Mouse (Mus musculus): ENCODE data around the gene Fam171b.
A peak's percentile ranks its signal among the peaks of the same experiment; 100 is the strongest.

The Fam171b gene

DNA sequence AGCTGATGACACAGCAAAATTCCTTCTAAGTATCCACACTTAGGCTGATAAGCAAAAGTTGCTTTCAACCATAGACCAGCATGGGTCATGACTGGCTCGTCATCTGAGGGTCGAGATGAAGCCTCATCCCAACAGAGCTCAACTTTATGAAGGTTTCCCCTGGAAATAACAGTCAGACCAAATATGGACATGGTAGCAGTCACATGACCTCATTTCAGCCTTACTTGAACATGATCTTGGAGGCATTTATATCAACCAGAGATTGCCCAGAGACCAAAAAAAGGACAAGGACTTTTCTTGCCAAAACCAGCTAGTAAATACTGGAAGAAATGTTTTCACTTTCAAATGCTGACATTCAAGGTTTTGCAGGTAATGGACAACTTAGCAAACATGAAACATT lies 81.3 kb downstream of the Fam171b start:
- no peak for DNase-seq (ENCODE audit: low read depth, low spot score)

DNA sequence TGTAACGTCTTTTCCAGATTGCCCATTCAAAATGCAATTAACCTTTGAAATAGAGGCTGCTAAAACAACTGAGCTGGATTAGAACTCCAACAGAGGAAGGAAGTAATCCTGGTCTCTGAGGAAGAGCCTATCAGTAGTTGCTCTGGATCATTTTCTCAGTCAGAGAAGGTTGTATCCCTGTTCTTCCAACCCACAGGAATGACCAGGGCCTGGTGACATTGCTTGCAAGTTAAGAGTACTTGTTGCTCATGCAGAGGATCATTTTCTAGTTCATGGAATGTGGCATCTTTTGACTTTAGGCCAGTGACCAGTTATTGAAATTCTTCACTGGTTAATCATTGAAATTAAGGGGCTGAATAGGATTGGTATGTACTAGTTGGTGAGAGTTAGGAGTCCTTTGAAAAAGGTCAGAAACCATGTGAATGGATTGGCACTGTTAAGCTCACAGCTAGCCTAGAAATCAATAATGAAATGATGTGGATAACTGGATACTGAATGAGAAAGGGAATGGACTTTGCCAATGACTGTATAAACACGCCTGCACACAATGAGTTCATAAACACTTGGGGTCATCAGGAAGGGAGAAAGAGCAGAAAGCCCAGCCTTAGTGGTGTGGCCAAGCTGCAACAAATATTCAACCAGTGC lies 89.6 kb downstream of the Fam171b start:
- no peak for DNase-seq (ENCODE audit: low read depth, low spot score)

DNA sequence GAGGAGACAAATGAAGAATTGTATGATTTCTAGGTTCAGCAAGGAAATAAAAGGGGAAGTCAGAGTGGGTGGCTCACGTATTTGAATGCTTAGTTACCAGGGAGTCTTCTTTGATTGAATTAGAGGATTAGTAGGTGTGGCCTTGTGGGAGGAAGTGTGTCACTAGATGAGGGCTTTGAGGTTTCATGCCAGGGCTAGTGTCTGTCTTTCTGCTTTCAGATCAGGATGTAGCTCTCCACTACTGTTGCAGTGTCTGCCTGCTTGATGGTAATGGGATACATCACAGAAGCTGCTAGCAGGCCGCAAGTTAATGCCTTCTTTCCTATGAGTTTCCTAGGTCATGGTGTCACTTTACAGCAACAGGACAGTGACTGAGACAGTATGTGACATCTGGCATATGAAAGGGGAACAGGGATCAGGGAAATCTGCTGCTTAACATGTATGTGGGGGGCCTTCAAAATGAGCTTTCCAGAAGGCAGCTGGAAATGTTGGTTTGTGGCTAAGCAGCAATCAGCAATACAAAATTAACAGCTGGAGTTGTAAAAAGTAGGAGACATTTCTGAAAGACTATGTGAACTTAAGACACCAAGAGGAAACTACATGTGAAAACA lies 117.1 kb downstream of the Fam171b start:
- peak; percentile 50 for DNase-seq (ENCODE audit: low read depth, low spot score)
